In the genomic region with DNA sequence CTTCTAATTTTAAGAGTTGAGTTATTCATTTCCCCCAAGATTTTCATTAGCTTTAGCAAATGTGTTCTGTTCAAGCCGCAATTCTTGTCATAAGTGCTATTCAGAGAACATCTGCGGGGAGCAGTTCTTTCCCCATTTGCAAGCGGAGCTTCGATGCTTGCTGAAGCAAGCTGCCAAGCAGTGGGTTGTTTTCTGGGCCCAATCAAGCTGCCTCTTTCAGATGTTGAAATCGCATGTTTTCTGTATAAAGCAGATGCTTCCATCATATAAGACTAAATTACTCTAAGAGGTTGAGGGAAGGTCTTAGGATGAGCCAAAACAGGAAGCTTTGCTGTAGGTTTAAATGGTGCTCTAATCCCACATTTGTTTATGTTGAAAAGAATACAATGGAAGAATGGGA, we compare ENCODE assay signal across 20 mouse cellular contexts.
A peak's percentile ranks its signal among the peaks of the same experiment; 100 is the strongest.
DNase-seq lines count a peak whose midpoint lies in the region; ATAC-seq and TF ChIP-seq lines count a peak whose summit lies in the region.
"Had no signal": no experiment of that assay in that cellular context is flagged by ENCODE, and none has a peak within 500 bp of the region (broad histone marks: within the 10 kb centered on the region; RNA-seq: fewer than 3 reads in every experiment).

No protein-coding gene starts in this region.

- no peak overlapping the region for H3K9ac ChIP-seq in midbrain, embryonic 13.5 days (replicated peaks)
- H3K9ac ChIP-seq in intestine, embryonic 16.5 days (ENCODE audit: low read depth, low read length): no peak overlapping the region
- H3K9ac ChIP-seq: embryonic facial prominence, embryonic 13.5 days; forebrain, embryonic 13.5 days; heart, embryonic 12.5 days; limb, embryonic 13.5 days; liver, embryonic 15.5 days; neural tube, embryonic 15.5 days had no signal

- WGBS in midbrain, embryonic 13.5 days: 92% methylated on average over 5 of the region's 5 CpGs
- 85% methylated on average over 5 of the region's 5 CpGs for WGBS in intestine, embryonic 16.5 days

- no peak overlapping the region for H3K4me3 ChIP-seq in midbrain, embryonic 13.5 days (replicated peaks)
- no peak overlapping the region for H3K4me3 ChIP-seq in intestine, embryonic 16.5 days (ENCODE audit: low read length)
- H3K4me3 ChIP-seq: embryonic facial prominence, embryonic 13.5 days; forebrain, embryonic 13.5 days; heart, embryonic 12.5 days; limb, embryonic 13.5 days; liver, embryonic 15.5 days; midbrain, embryonic 10.5 days; neural tube, embryonic 15.5 days had no signal

- no peak for TF ChIP-seq POLR2A in brain, embryonic 14.5 days (IDR thresholded peaks at IDR 0.05; ENCODE audit: borderline replicate concordance, extremely low read depth, insufficient read depth, insufficient read length, poor library complexity, severe bottlenecking)

- no peak for TF ChIP-seq CTCF in brain, embryonic 14.5 days (IDR thresholded peaks at IDR 0.05; ENCODE audit: borderline replicate concordance, extremely low read depth, insufficient read depth, insufficient read length)

- H3K27ac ChIP-seq in midbrain, embryonic 13.5 days: no peak overlapping the region
- no peak overlapping the region for H3K27ac ChIP-seq in intestine, embryonic 16.5 days (ENCODE audit: low read length)
- H3K27ac ChIP-seq: embryonic facial prominence, embryonic 13.5 days; forebrain, embryonic 13.5 days; hindbrain, postnatal 0 days; limb, embryonic 13.5 days; liver, embryonic 15.5 days; midbrain, embryonic 10.5 days; neural tube, embryonic 15.5 days had no signal

- H3K4me2 ChIP-seq in midbrain, embryonic 13.5 days (replicated peaks): no peak overlapping the region
- no peak overlapping the region for H3K4me2 ChIP-seq in intestine, embryonic 16.5 days (ENCODE audit: low read depth, low read length)
- H3K4me2 ChIP-seq: embryonic facial prominence, embryonic 13.5 days; forebrain, embryonic 13.5 days; heart, embryonic 12.5 days; limb, embryonic 13.5 days; liver, embryonic 15.5 days; neural tube, embryonic 15.5 days had no signal

- no peaks in the 10 kb centered on the region for H3K36me3 ChIP-seq in midbrain, embryonic 13.5 days
- H3K36me3 ChIP-seq in intestine, embryonic 16.5 days (ENCODE audit: control insufficient read depth, insufficient read depth, low read length): no peaks in the 10 kb centered on the region
- H3K36me3 ChIP-seq: embryonic facial prominence, embryonic 13.5 days; heart, embryonic 12.5 days; limb, embryonic 13.5 days; liver, embryonic 15.5 days; midbrain, embryonic 10.5 days; neural tube, embryonic 15.5 days had no signal

- no peaks in the 10 kb centered on the region for H3K4me1 ChIP-seq in midbrain, embryonic 13.5 days (replicated peaks)
- H3K4me1 ChIP-seq in intestine, embryonic 16.5 days (ENCODE audit: control insufficient read depth, insufficient read depth, low read length): no peaks in the 10 kb centered on the region
- H3K4me1 ChIP-seq: embryonic facial prominence, embryonic 13.5 days; forebrain, embryonic 13.5 days; heart, embryonic 12.5 days; limb, embryonic 13.5 days; liver, embryonic 15.5 days; midbrain, embryonic 10.5 days; neural tube, embryonic 15.5 days had no signal

- no peak for ATAC-seq in midbrain, embryonic 13.5 days
- ATAC-seq in intestine, embryonic 16.5 days: no peak
- ATAC-seq in erythroblast, adult 5-6 weeks (replicated peaks; ENCODE audit: low FRiP score, poor library complexity, severe bottlenecking): no peak
- ATAC-seq: forebrain, embryonic 13.5 days; hindbrain, postnatal 0 days had no signal

- intact Hi-C loops in left cerebral cortex, postnatal 36 days (cut with DNase I): no loop called here

- no peaks in the 10 kb centered on the region for H3K27me3 ChIP-seq in midbrain, embryonic 13.5 days
- H3K27me3 ChIP-seq in intestine, embryonic 16.5 days (replicated peaks; ENCODE audit: control insufficient read depth, insufficient read depth, low read length): no peaks in the 10 kb centered on the region
- H3K27me3 ChIP-seq: embryonic facial prominence, embryonic 13.5 days; forebrain, embryonic 13.5 days; heart, embryonic 12.5 days; limb, embryonic 13.5 days; liver, embryonic 15.5 days; neural tube, embryonic 15.5 days had no signal

- no peaks in the 10 kb centered on the region for H3K9me3 ChIP-seq in midbrain, embryonic 13.5 days
- H3K9me3 ChIP-seq in intestine, embryonic 16.5 days (ENCODE audit: control insufficient read depth, low read length): no peaks in the 10 kb centered on the region
- H3K9me3 ChIP-seq: embryonic facial prominence, embryonic 13.5 days; forebrain, embryonic 13.5 days; heart, embryonic 12.5 days; limb, embryonic 13.5 days; liver, embryonic 15.5 days; midbrain, embryonic 10.5 days; neural tube, embryonic 15.5 days had no signal

- peak; percentile 80 for DNase-seq in brain, adult 2 months (ENCODE audit: low read depth, low spot score)
- peak; percentile 52 for DNase-seq in brain, embryonic 14.5 days (ENCODE audit: low read depth)
- peak; percentile 41 for DNase-seq in layer of hippocampus, adult 9-10 months (ENCODE audit: low spot score)
- peak; percentile 11 to 15 for DNase-seq in left cerebral cortex, postnatal 36 days (ENCODE audit: low spot score in 2 of 2)
- DNase-seq: adrenal gland, postnatal 10 days; cerebellum, postnatal 10 days; heart, postnatal 36 days; kidney, adult 8-10 months; kidney, postnatal 4 days had no signal

Comparison
In these comparisons a context has a peak if more than half of its experiments do, and no peak if none do; other contexts are left out.
1. DNase-seq: peak in every context shown above with its lines; median percentile 80 in brain, adult 2 months; 52 in brain, embryonic 14.5 days; 41 in layer of hippocampus, adult 9-10 months; 13 in left cerebral cortex, postnatal 36 days.